ENCODE assay signal across 9 mouse cellular contexts in the genomic region with DNA sequence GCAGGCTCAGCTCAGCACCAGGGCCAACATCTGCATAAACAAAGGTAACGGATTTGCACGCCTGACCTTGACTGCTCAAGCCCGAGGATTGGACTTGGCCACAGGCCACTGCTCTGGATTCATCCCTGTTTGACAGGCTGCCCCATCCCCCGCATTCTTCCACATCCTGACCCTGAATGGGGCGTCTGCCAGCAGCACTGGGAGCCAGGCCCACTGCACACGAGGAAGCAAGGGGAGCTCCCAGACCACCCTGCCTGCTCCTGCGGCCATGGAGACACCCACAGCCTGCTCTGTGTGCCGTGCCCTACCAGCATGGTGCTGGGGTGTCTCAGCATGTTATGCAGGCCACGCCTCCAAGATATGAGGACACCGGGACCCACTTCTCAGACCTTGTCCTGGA. TPM values are rescaled to one million over a fixed set of nuclear protein-coding genes. Genes with fewer than 3 reads are reported as not detected.
DNase-seq lines count a peak whose midpoint lies in the region; ATAC-seq lines count a peak whose summit lies in the region.
"Had no signal": no experiment of that assay in that cellular context is flagged by ENCODE, and none has a peak within 500 bp of the region (broad histone marks: within the 10 kb centered on the region; RNA-seq: fewer than 3 reads in every experiment).

No protein-coding gene starts in this region.

- peak overlapping the region; percentile 27; the same call in 1 of the 2 replicates for H3K9ac ChIP-seq in hindbrain, embryonic 12.5 days
- H3K9ac ChIP-seq in neural tube, embryonic 12.5 days: 0 out of 2 replicates have a peak overlapping the region, but pooled peaks have one; percentile 21

- H3K4me2 ChIP-seq in hindbrain, embryonic 12.5 days (replicated peaks): no peak overlapping the region
- 0 out of 2 replicates have a peak overlapping the region, but pooled peaks have one; percentile 9 for H3K4me2 ChIP-seq in neural tube, embryonic 12.5 days (replicated peaks)

- DNase-seq in gastrocnemius, postnatal 10 days: peak; percentile 25
- no peak for DNase-seq in gastrocnemius, postnatal 36 days
- peak; percentile 78 for DNase-seq in retina, postnatal 1 day
- DNase-seq in retina, embryonic 14.5 days (ENCODE audit: low spot score): no peak
- no peak for DNase-seq in B cell, adult 2 months
- DNase-seq in gastrocnemius, adult 8-10 months (ENCODE audit: low spot score in 2 of 2): no peak

- H3K4me3 ChIP-seq in hindbrain, embryonic 12.5 days: no peak overlapping the region
- H3K4me3 ChIP-seq in neural tube, embryonic 12.5 days: no peak overlapping the region

- H3K27ac ChIP-seq in hindbrain, embryonic 12.5 days: peak overlapping the region; percentile 12; the same call in 1 of the 2 replicates
- no peak overlapping the region for H3K27ac ChIP-seq in neural tube, embryonic 12.5 days

- ATAC-seq in hindbrain, embryonic 12.5 days (ENCODE audit: low FRiP score): no peak
- ATAC-seq in neural tube, embryonic 12.5 days (ENCODE audit: low FRiP score, low read depth): 0 out of 2 replicates have a peak, but pooled peaks have one; percentile 27

- peaks cover 30% of the 10 kb centered on the region for H3K27me3 ChIP-seq in hindbrain, embryonic 12.5 days
- peaks cover 28% of the 10 kb centered on the region for H3K27me3 ChIP-seq in neural tube, embryonic 12.5 days (replicated peaks)

- H3K4me1 ChIP-seq in hindbrain, embryonic 12.5 days: peaks cover 48% of the 10 kb centered on the region
- peaks cover 43% of the 10 kb centered on the region for H3K4me1 ChIP-seq in neural tube, embryonic 12.5 days

- 32% methylated on average over 10 of the region's 10 CpGs for WGBS in hindbrain, embryonic 12.5 days
- WGBS in neural tube, embryonic 12.5 days: 44% methylated on average over 10 of the region's 10 CpGs

- peaks cover 4% of the 10 kb centered on the region for H3K36me3 ChIP-seq in hindbrain, embryonic 12.5 days
- no peaks in the 10 kb centered on the region for H3K36me3 ChIP-seq in neural tube, embryonic 12.5 days

- no peaks in the 10 kb centered on the region for H3K9me3 ChIP-seq in hindbrain, embryonic 12.5 days (replicated peaks)
- no peaks in the 10 kb centered on the region for H3K9me3 ChIP-seq in neural tube, embryonic 12.5 days

- intact Hi-C loops in gastrocnemius, postnatal 36 days (cut with DNase I): no loop called here

RNA-seq across cellular contexts. Expression of a gene that starts 6.1 kb away (rescaled TPM):
- 1 to 10 TPM; 3.2 to 7.0 TPM for total RNA-seq in gastrocnemius, postnatal 10 days (2021)
- total RNA-seq in gastrocnemius, postnatal 36 days (2021): 1 to 10 TPM in 1 of 2 experiments, under 1 TPM in 1; 0.94 to 1.2 TPM
- 12.5 and 12.7 TPM in 2 replicates for polyA plus RNA-seq in hindbrain, embryonic 12.5 days (2016; fragmentation: Nextera tagmentation; extraction: Ambion mirVana)
- 13.0 and 15.2 TPM in 2 replicates for polyA plus RNA-seq in neural tube, embryonic 12.5 days (2016; fragmentation: Nextera tagmentation; extraction: Ambion mirVana)
- 1 to 10 TPM in 3 of 4 experiments, under 1 TPM in 1; 0.68 to 1.7 (median 1.6) TPM for total RNA-seq in gastrocnemius, adult 8-10 months (2022)

RNA-seq across cellular contexts. Expression of a gene that starts 27.0 kb away (rescaled TPM):
- total RNA-seq in gastrocnemius, postnatal 10 days (2021): not detected
- total RNA-seq in gastrocnemius, postnatal 36 days (2021): not detected
- 1.0 and 1.7 TPM in 2 replicates for polyA plus RNA-seq in hindbrain, embryonic 12.5 days (2016; fragmentation: Nextera tagmentation; extraction: Ambion mirVana)
- polyA plus RNA-seq in neural tube, embryonic 12.5 days (2016; fragmentation: Nextera tagmentation; extraction: Ambion mirVana): 0.38 and 0.51 TPM in 2 replicates
- total RNA-seq in gastrocnemius, adult 8-10 months (2022): not detected
- polyA plus RNA-seq: small intestine, adult 2 months had no signal

RNA-seq across cellular contexts. Expression of a gene that starts 58.4 kb away (rescaled TPM):
- total RNA-seq in gastrocnemius, postnatal 10 days (2021): not detected
- total RNA-seq in gastrocnemius, postnatal 36 days (2021): under 1 TPM in 1 of 2 experiments, not detected in 1; 0.26 TPM
- polyA plus RNA-seq in hindbrain, embryonic 12.5 days (2016; fragmentation: Nextera tagmentation; extraction: Ambion mirVana): 0.86 TPM in 1 of 2 replicates, not detected in the other
- 0.31 and 0.43 TPM in 2 replicates for polyA plus RNA-seq in neural tube, embryonic 12.5 days (2016; fragmentation: Nextera tagmentation; extraction: Ambion mirVana)
- total RNA-seq in gastrocnemius, adult 8-10 months (2022): not detected

Comparison
In these comparisons a context has a peak if more than half of its experiments do, and no peak if none do; other contexts are left out.
1. DNase-seq: peak in gastrocnemius, postnatal 10 days (single experiment) and retina, postnatal 1 day (single experiment); none in gastrocnemius, postnatal 36 days (0 of 2), retina, embryonic 14.5 days (single experiment), B cell, adult 2 months (0 of 2) and gastrocnemius, adult 8-10 months (0 of 2).